Mouse (Mus musculus) adrenal gland, postnatal 14 days (tissue): ENCODE data around the gene Bora. TPM values are rescaled to one million over a fixed set of nuclear protein-coding genes. Genes with fewer than 3 reads are reported as not detected.

Experiments used
- DNase-seq: peaks from one replicate; pipeline ENCODE4 v3.0.0; 2021; ENCODE audit warnings: mixed read lengths
- total RNA-seq: library from RNA; stranded (reverse); gene quantifications from 2 replicates; pipeline ENCODE4 v1.2.3, GENCODE M21; 2021

Gene Bora
- total RNA-seq, 1 experiment from 2014 or later = 4.9 TPM

- DNase-seq = no peak
These were observed 17.1 kb downstream of the Bora start for GRCm38 (mm10) chr14:99063091-99063490.

DNA sequence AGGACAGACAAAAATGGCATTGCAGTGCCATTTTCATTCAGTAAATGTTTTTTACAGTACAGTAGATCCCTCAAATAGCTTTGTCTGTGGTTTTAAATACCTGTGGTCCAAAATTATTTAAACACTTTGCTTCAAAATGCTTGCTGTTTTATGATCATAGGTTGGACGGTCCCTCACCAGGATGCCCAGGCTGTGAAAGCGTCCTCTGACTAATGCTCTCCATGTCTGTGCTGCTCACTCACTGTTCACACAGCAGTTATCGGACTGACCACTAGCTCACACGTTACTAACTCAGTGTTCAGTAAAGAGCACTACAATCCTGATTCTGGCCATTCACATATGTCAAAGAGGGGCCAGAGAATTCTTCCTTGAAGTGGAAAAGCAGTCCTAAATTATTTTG is 25.1 kb downstream of the Bora start:
- no peak for DNase-seq

- DNase-seq = no peak
These were observed 42.9 kb downstream of the Bora start for GRCm38 (mm10) chr14:99088947-99089346.

DNA sequence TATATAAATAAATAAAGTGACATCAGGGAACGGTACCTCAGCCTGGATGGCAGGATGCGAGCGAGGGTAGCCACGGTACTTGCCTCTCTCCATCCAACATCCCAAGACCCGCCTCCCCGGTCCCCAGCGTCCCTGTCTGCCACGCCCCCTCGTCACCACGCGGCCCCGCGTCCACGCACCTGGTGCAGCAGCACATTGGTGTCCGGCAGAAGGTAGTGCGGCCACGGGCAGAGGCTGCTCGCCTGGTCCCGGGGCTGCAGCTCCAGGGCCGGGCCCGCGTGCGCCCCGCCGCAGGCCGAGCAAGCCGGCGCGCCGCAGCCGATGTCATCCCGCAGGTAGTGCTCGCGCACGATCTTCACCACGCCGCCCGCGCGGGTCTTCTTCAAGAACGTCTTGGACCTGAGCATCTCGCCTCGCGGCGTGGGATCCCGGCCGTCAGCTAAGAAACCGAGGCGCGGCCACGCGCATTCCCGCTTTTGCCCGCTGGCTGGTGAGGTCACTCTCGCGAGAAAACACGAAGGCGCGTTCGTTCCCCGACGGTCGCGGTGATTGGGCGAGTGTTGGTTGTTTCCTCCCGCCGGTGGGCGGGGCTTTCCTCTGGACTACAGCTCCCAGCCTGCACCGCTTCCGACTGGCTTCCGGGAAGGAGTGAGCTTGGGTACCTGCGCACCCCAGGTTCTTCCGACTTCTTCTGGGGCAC is 53.4 kb downstream of the Bora start, which contains the start of the genes Pibf1 and Dis3:
TSS of gene Pibf1 (plus strand) at position 158 of the 700 bp plus-strand sequence.
TSS of gene Dis3 (minus strand) at position 504 of the 700 bp plus-strand sequence.
- peak; percentile 99 for DNase-seq

DNA sequence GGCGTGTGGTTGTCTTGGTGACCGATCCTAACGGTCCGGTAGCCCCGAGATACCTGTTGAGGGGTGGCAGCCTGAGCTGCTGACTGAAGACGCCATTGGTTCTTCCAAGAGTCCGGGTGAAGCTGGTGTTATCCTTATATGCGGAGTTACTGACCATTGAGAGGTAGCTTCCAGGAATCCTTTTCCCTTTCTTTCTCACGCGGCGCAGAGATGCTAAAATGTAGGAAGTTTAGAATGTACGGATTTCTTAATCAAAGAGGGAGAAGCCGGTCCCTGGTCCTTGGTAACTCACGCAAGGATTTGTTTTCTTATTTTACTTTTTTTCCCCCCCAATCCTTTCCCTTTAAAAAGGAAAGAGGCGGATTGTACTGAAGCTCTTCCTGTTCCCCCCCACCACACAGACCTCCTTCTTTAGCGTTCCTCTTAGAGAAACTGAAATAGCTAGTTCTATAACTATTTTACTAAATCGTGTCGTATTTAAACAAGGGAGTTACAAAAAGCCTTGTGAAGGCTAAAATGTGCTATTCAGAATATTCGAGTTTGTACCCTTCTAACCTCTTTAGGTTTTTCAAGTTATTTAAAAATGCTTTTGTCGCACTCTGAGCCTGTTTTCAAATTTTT is 54.1 kb downstream of the Bora start:
- peak; percentile 37 for DNase-seq

DNA sequence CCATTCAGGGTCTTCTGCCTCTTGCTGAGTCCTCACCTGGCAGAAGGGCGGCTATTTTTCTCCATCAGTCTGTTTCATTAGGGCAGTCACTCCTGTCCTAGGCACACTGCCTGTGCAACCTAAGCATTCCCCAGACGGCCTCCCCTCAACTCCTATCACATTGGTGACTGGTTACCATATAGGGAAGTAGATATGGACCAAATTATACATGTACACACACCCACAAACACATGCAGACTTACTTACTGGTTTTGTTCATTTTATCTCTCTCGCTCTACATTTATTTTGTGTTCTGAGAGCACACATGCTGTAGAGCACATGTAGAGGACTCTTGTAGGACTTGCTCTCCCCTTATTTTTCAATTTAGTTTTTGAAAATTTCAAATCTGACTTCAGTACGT is 57.0 kb downstream of the Bora start:
- no peak for DNase-seq

GRCm38 (mm10) chr14:99104542-99105123 is 58.6 kb downstream of the Bora start:
- DNase-seq = no peak

GRCm38 (mm10) chr14:99106671-99107070 is 60.6 kb downstream of the Bora start:
- no peak for DNase-seq

- no peak for DNase-seq
These were observed 61.7 kb downstream of the Bora start for GRCm38 (mm10) chr14:99107631-99108187.

DNA sequence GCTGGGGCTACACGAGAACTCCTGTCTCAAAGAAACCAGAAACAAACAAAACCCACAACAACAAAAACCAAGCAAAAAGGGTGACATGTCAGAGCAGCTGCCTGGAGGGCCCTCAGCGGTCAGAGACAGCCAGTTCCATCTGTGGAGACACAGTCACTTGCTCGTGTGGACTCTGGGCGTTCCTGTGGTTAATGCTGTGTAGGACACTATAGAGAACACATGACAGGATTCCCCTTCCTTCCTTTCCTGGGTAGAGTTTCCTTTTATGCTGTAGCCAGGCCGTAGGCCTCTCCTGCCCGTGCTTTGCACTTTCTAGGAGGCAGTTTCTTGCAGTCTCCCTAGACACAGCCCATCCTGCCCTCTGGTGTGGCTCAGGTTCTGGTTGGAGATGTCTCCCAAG is 62.7 kb downstream of the Bora start:
- no peak for DNase-seq

DNA sequence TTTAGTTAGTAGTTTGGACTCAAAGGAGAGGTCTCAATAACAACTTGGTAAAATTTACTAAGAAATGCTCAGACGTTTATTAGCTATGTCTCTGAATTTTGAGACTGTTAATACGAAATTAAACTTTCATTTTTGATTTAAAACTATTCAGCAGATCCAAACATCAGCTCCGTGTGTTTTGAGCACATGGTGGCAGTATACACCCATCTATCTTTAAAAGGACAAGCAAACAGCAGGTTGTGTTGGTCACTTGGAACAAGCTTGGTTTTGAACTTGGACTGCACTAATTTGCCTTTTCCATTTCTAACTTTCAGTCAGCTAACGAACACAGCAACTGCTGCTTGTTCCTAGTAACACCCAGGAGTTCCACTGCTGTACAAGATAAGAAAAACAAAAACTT is 71.6 kb downstream of the Bora start:
- no peak for DNase-seq

- DNase-seq = no peak
These were observed 75.7 kb downstream of the Bora start for GRCm38 (mm10) chr14:99121584-99122339.

DNA sequence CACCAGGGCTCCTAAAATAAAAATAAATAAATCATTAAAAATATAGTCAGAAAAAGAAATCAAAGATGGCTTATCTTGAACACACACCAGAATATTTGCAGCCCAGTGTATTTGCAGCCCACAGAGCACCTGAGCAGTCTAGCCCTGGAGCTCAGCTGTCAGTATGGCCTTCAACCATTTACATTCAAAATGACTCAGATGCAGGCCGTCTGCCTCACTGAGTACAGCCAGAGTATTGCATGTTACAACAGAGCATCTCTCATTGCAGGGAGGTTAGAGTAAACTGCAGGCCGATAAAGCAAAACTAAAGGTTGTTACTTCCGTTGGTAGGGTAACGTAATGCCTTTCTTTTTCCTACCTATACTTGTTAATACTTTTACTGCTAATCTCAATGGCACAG is 78.1 kb downstream of the Bora start:
- peak; percentile 20 for DNase-seq

Other genes with a start within 250 kb of the Bora start
- gene Rpl36a-ps1, start 51.9 kb upstream of the Bora start, total RNA-seq = 4.0 and 6.8 TPM in 2 replicates
- gene Mzt1, start 88 bp upstream of the Bora start, total RNA-seq = 25.3 and 29.9 TPM in 2 replicates
- gene Pibf1, start 53.2 kb downstream of the Bora start, total RNA-seq = 10.2 and 11.8 TPM in 2 replicates
- 27.5 and 31.9 TPM in 2 replicates for gene Dis3, start 53.5 kb downstream of the Bora start, total RNA-seq